Mouse (Mus musculus): Measurements from ENCODE around the gene Tbcd.

Tbcd gene

DNA sequence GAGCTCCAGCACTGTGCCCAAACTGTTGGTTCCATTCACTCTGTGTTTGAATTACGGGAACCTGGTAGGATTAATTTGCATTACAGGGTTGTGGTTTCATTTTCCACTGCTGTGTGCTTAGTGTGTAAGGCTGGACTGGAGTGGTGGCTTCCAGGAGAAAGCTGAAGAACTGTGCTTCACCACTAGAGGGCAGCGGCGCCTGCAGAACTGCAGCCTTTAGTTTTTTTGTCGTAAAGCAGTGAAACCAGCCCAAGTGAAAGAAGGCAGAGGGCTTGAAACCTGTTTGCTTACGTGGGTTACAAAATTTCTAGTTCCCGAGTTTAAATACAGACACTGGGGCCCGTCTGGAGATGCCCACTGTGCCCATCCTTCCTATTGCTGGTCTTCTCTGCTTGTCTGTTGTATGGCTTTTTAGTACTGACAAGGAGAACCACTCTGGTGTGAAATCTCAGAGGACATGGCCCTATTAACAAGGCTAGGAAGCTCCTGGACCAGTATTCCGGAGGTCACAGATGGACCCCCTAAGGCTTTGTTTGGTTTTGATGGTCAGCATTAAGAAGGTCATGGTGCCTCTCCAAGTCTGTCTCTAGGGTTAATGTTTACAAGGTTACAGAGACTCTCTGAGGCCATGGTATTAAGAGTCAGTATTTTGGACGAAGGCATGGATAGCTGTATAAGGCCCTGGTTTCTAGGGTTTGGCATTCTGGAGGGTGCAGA is 24.1 kb downstream of the Tbcd start:
- peak; percentile 93 for DNase-seq (ENCODE audit: low read depth, low spot score)

DNA sequence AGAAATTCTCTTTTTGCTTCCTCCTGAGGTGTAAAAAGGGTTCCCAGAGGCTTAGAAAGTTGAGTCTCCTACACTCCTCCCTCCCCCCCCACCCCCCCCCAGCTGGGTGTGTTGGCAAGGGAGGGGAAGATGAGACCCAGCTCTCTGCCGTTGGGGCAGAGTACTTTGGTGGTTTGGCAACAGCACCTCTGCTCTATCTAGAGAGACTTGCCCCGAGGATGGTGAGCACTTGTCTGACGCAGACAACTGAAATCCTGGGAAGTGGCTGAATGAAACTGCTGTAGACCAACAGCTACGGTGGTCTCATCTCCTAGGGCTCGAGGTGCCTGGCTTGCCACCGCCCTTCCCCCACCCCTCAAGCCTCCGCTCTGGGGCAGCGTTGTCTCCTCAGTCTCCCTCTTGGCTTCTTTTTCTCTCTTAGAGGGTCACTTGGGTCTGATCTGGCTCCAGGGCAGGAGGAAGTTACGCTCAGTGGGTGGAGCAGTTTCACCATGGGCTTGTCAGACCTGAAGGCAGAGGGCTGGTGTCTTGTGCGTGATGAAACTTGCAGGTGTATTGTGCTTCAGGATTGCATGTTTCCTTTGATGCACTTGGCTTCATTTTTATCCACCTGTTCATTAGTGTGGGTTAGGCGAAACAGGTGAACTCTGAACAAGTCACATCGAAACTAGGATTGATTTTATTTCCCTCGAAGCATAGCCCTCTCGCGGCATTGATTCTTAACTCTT is 27.9 kb downstream of the Tbcd start:
- no peak for DNase-seq (ENCODE audit: low read depth, low spot score)

DNA sequence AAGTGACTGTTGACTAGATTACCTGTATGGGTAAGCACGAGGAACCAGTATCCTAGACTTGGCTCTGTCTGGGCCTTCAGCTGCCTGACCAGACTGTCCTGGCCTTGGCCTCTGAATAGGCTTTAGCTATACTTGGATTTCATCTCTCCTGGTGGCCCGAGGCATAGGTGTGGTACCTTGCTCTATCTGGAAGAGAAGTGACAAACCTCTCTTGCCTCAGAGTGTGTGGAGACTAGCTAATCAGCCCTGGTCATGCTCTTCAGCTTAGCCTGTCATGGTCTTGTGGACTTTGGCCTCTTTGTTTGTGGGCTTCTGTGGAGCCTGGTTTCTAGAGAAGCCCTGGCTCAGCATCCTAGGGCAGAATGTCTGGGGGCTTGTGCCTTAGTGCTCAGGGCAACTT is 29.4 kb downstream of the Tbcd start:
- no peak for DNase-seq (ENCODE audit: low read depth, low spot score)

DNA sequence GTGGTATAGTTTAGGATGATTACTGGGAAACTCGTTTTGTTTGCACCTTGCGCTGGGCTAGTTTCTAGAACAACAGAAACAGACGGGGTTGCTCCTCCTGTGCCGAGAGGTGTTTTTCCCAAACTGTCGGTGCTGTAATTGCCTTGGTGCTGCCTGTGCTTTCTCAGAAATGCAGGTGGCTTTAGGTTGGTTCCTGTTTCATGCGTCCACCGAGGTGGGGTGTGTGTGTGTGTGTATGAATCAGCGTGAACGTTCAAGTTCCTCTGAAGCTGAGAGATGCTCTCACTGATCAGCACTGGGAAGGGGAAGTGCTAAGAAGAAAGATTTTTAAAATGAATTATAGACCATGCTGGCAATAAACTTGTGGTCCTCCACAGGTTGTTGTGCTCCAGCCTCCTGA is 34.1 kb downstream of the Tbcd start:
- DNase-seq (ENCODE audit: low read depth, low spot score) = no peak

DNA sequence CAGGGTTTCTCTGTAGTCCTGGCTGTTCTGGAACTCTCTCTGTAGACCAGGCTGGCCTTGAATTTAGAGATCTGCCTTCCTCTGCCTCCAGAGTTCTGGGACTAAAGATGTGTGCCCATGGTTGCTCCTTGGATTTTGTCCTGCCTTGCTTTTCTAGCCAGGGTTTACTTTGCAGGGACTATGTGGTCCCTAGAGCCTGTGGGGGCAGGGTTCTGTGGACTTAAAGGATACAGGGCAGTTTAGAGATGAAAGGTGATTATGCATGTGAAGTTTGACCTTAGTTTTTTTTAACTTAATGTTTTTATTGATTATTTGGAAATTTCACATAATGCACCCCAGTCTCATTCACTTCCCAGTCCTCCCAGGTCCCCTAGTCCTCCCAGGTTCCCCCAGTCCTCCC is 38.9 kb downstream of the Tbcd start:
- no peak for DNase-seq (ENCODE audit: low read depth, low spot score)

DNA sequence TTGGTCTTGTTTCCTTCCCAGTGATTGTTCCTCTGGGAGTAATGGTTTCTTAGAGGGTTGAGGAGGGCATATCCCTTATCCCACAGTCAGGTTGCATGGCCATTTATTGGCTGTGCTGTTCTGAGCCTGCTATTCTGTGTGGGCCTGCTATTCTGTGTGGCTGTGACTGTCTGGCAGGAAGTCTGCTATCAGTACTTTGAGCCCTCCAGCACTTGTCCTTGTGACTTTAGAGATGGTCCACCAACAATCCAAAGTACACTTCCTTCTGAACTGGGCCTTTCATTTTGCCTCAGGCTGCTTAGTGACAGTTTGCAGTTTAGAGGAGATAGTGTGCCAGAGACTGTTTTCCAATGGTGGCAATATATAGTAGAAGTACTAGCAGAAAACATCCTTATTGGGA is 48.8 kb downstream of the Tbcd start:
- DNase-seq (ENCODE audit: low read depth, low spot score) = no peak

DNA sequence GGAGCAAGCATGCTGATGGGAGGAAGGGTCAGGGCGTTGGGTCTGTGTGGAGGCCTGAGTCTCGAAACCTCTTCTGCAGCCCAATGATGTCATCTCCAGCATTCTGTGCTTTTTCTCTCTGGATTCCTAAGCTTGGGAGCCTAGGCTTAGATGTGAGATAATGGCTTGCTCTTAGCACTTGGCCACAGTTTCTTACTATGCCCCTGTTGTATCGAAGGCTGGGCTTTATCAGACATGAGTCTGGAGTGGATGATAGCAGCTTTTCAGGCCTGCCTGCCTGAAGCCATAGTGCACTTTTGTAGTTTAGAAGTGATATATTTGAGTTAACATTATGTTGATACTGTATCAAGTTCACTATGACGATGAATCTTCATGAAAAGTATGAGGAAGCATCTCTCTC is 49.8 kb downstream of the Tbcd start:
- no peak for DNase-seq (ENCODE audit: low read depth, low spot score)

DNA sequence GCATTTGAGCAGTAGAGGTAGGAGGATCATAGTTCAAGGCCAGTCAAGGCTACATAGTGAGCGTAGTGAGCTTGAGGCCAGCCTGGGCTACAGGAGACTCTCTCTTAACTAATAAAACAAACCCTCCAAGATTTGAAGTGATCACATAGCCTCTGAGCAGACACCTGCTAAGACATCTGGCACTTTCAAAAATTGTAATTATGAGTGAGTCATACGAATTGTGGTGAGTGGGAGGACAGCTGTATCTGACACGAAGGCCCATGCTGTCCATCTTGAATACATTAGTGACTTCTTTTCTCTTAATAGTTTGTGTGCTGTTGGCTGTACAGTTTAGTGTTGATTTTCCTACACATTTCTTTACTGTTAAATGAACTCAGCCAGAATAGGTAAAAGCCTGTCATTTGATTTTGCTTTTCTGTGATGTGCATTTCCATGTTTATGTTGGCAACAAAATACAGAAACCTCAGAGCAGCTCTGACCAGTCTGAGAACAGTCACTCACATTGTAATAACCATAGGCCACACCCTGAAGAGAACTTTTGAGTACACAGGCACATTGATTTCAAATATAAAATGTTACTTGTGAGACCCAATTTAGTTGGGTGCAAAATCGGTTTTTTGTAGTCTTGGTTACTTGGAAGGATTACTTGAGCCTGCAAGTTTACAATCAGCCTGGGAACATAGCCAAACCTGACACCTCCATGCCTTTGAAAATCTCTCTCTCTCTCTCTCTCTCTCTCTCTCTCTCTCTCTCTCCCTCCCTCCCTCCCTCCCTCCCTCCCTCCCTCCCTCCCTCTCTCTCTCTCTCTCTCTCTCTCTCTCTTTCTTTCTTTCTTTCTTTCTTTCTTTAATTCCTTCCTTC is 50.5 kb downstream of the Tbcd start:
- DNase-seq (ENCODE audit: low read depth, low spot score) = peak; percentile 83

DNA sequence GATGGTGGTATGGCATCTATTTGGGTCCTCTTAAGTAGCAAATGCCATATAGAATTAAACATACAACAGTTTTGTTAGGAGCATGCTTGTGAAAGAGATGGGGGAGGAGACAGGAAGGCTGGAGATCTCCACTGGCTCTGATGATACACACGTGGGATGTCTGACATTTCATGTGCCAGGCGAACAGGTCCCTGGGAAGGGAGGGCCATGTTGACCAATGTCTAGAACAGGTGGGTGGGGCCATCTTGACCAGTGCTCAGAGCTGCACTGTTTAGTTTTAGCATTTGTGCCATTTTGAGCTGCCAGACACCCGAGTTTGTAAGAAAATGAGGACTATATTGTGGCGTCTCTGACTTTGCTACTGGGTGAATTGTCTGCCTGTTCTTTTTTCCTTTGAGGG is 56.7 kb downstream of the Tbcd start:
- DNase-seq (ENCODE audit: low read depth, low spot score) = no peak

DNA sequence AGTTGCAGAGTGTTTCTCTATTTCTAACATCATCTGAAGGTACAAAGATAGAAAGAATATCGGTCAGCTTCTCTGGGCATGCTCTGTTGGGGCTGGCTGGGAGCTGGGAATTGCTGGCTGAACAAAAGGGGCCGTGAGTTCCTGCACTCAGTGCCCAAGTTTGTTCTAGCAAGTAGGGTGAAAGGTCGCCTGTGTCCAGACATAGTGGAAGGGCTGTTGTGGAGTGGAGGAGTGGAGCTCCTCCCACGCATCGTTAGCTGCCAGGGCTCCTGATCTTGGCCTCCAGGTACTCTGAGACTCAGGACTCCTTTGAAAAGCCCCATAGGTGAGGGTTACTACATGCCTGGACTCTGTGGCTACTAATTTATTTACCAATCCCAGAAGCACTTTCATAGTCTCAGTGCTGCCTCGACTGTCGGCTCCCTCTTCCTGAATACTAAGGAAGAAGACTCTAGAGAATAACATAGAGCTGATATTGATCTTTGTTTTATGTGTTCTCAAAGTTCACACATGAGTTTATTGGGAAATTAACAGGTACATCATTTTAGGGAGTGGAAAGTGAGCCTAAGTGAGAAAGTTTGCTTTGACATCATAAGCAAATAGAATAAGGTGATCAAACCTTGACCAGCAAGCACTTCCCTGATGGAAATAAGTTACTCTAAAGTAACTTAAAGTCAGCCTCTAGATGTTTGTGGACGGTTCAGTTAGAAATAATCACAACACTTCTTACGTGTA is 58.9 kb downstream of the Tbcd start:
- DNase-seq (ENCODE audit: low read depth, low spot score) = no peak

DNA sequence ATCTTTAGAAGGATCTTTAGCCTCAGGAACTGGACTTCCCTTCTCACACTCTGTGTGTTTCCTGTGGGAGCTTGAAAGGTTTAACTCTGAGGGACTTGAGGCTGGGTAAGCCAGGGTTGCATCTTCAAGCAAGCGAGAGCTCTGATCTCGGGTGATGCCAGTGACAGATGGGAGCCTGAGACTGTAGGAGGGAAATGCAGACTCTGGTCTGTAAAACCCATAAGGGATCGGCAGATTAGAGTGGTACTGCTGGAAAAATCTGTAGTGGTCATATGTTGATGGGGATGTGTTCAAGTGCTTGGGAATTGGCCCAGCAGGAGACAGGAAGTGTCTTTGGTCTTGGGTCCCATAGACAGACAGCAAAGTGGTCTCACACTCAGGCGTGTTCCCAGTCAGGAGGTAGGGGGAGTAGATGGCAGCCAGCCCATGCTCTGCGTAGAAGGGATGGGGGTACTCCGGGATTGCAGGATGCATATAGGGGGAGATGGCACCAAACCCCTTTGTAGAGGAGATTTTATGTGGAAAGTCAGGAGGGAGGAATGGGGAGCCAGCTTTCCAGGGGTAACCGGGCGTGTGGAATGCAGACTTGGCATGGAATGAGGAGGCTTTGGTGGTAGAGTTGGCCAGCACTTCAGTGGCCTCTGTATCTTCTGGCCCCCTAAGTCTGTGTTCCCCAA is 61.3 kb downstream of the Tbcd start:
- DNase-seq (ENCODE audit: low read depth, low spot score) = no peak

DNA sequence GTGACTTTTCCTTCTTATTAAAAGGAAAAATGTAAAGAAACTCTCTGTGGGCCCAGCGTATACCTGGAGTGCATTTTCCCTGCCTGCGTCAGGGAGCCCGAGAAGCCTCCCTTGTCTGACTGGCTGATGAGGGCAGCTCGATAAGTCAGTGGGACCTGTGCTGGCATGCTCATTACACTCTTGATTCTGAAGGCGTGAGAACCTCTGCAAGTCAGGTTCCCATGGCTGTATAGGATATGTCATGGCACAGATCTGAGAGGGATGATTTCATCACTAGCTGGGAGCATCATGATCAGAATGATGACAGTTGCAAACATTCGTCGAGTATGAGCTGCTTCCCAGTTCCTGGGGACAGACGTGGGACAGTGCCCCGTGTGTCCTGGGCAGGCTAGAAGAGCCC is 64.2 kb downstream of the Tbcd start:
- no peak for DNase-seq (ENCODE audit: low read depth, low spot score)

DNA sequence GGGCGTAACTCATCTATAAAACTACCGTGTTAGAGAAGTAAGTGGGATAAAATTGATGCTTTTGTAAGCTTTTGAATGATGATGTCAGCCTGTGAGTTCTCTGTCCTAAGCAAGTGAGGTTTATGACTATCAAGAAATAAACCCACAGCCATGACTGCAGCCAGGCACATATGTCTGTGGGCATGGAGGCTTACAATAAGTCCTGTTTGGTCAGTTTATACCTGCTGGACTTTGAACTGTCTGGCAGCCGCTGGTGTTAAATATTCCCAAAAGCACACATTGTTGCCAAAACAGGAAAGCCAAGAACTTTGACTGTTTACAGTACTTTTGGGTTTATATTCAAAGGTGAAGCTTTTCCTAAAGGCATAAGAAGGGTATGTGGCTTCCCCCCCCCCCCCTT is 65.2 kb downstream of the Tbcd start:
- DNase-seq (ENCODE audit: low read depth, low spot score) = no peak

DNA sequence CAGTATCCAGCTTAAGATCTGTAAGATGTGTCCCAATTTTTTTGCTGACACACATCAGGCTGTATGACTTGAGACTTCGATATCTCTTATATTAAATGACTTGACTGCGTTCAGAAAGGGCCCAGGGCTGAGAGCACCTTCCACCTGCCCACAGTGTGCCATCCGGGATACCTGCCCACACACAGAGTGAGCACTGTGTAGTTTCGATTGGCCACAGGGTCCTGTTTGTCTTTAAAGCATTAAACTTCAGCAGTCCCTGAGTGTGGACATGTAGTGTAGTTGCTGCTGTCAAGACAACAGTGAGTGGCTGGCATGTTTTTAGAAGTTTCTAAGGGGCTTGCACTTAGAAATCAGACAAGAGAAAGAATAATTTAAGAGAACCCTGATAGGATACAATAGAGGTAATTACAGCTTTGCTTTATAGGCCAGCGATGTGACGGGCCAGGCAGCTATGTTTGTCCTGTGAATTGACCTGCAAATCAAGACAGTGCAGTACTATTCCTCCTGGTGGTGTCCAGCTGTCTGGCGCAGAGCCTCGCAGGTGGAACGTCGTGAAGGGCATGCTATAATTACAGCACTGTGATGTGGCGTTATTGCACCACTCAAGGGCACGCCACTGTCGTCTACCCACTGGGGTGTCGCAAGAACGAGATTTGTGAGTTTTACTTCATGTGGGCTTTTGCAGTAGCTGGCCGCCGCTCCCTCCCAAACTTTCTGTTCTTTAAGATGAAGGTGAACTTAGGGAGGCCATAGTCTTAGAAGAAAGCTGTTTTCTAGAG is 66.1 kb downstream of the Tbcd start:
- DNase-seq (ENCODE audit: low read depth, low spot score) = no peak

DNA sequence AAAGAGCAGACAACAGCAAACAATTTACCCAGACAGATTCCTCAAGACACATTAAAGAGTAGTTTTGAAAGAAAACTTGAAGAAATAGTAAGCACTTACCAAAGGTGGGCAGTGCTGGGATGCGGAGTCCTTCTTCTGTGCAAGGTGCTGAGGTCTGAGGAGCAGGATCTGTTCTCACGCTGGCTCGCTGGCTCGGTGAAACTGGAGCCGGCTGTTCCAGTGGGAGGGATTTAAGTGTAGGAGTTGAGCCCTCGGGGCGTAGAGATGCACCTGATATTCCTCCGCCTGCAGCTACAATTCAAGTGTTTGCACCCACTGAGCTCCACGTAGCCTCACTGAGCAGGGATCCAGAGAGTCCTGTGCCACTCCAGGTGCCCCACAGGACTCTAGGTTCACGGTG is 67.4 kb downstream of the Tbcd start, which contains the start of gene Zfp750:
Gene Zfp750, minus strand, starts transcription at position 203 of the 400 bp plus-strand sequence.
- DNase-seq (ENCODE audit: low read depth, low spot score) = no peak

DNA sequence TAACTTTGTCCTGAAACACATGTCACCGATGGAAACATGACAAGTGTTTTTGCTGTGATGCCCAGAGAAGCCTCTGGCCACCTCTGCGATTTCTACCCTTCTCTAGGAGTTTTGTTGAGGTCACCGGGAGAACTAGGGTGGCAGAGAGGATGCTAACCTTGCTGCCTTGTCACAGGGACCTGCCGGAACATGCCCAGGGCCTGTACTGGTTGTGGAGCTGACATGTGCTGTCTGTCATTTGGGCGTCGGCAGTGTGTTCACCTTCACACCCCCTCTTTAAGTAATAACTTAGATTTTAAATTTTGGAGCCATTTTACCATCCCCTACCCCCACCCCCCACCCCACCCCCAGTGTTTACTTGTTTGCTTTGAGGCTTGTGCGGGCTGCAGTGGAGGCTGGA is 68.0 kb downstream of the Tbcd start:
- no peak for DNase-seq (ENCODE audit: low read depth, low spot score)

DNA sequence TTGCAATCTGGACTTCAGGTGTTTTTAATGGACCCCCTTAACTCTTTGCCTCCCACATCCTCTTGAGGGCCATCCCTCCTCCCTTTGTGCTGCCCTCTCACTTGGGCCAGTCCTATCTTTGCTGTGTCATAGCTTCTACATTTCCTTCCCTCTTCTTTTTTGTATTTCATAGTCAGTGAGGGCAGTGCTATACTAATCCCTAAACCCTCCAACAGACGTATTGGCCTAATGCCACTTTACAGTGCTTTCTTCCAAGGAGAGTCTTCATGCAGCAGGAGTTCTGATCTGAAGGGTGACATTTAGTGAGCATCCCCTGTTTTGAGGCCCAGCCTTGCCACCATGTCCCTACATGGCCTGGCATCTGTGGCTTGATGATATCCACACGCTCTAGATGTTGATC is 69.0 kb downstream of the Tbcd start:
- DNase-seq (ENCODE audit: low read depth, low spot score) = no peak

DNA sequence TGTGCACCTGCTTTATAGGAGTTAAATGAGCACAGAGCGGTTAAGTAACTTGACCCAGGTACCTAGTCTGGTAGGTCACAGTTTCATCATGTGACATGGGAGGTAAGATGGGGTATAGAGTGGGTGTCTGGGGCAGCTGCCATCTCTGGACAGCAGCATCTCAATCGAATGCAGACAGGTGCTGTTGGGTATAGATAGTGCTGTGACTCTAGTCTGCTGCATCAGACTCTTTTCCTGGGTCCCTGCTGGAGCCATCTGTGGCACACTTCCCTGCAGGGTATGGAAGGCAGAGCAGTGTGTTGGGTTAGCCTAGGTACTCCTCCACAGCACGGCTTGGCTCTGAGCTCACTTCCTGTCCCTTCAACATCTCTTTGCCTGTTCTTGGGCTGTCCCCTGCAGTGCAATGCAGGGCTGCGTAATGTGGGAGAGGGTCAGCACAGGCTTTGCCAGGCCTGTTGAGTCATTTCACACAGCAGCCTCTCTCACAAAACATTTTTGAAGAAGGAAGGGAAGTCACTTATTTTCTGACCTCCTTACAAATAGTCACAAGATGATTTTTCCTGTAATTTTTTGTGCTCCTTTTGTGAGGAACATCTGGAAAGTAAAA is 70.5 kb downstream of the Tbcd start:
- peak; percentile 36 for DNase-seq (ENCODE audit: low read depth, low spot score)

DNA sequence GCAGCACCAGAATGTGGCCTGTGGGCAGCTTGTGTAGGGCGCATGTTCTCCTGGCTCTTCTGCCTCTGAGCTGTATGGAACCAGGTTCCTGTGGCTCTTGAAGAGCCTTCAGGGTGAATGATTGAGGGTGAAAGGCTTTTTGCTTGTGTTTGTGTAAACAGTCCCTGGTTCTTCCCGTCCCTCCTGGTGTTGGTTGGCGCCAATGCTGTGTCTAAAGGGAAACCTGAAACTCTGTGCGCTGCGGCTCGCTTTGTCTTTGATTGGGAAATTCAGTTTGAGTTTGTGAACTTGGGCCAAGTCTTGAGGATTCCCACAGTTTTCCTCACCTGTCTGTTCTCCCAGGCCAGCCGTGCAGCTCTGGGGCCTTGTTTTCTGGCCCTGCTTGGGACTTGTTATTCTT is 72.4 kb downstream of the Tbcd start:
- DNase-seq (ENCODE audit: low read depth, low spot score) = no peak

DNA sequence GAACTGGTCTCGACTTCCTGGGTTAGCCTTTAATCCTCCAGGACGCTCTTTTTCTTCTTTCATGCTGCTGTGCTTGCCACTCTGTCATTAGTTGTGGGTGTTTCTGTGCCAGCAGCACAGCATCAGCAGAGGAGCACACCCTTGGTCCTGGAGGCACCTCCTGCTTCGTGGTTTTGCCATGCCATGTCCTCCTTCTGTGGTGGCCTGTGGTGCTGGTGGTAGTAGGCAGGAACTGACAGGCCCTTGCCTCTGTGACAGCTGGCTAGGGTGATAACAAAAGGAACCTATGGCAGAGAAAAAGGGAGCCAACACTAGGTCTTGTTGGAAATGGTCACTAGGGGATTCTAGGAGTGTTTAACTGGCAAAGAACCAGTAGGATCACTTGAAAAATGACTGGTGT is 78.0 kb downstream of the Tbcd start:
- no peak for DNase-seq (ENCODE audit: low read depth, low spot score)
